Mouse (Mus musculus) brown adipose tissue, adult 24 weeks (tissue): ENCODE data around the gene Edar. TPM values are rescaled to one million over a fixed set of nuclear protein-coding genes. Genes with fewer than 3 reads are reported as not detected.
A peak's percentile ranks its signal among the peaks of the same experiment; 100 is the strongest.

ENCODE experiments used
- H3K27ac ChIP-seq: fragments of 200-500 bp; replicated peaks from 2 replicates; pipeline ENCODE4 v1.5.1; 2012; ENCODE audit warnings: low read depth, mild to moderate bottlenecking, low read length
- H3K4me1 ChIP-seq: fragments of 200-500 bp; 2 replicates; pipeline ENCODE4 v1.6.1; 2012; ENCODE audit warnings: low read length, mixed read lengths; ENCODE audit not compliant: control insufficient read depth, insufficient read depth, insufficient read length
- H3K4me3 ChIP-seq: fragments of 200-500 bp; 2 replicates; pipeline ENCODE4 v1.5.1; 2012; ENCODE audit warnings: low read depth, mild to moderate bottlenecking, low read length, moderate library complexity; ENCODE audit not compliant: insufficient read depth
- polyA plus RNA-seq: library from polyadenylated mRNA; stranded (reverse); fragments of >200 nt; gene quantifications from 2 replicates; pipeline ENCODE4 v1.2.4, GENCODE M21; 2012; ENCODE audit not compliant: missing spikeins, insufficient read depth, insufficient read length

Gene Edar
- polyA plus RNA-seq, 1 experiment, result not detected

DNA sequence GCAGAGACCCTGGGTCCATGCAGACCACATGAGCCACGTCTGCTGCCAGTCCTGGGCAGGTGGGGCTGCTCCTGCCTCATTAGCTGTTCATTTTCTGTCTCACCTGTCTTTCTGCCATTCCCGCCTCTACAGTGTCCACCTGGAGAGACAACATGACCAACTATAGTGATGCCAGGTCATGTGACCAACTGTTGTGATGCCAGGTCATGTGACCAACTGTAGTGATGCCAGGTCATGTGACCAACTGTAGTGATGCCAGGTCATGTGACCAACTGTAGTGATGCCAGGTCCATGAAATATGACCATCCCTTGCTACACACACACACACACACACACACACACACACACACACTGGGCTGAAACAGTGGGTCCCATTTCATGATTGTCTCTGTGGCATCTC is 41.9 kb downstream of the Edar start:
- Histone ChIP-seq H3K27ac (no peak overlapping the region), H3K4me1 (no peaks in the 10 kb centered on the region), H3K4me3 (no peak overlapping the region)

DNA sequence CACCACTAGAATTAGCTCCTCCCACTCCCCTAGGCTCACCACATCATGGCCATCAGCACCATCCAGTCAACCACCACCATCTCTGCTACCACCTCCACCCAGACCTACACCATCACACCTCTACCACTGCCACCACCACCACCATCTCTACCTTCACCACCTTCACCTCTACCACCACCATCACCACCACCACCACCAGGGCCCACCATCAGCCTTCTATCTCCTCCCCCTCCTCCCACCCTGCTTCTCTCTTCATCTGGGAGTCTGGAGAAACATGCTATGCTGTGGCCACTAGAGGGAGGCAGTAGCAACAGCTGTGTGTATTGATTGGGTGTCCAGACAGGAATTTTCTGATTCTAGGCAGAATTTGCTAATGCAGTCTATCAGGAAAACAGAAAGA is 47.9 kb downstream of the Edar start:
- H3K27ac ChIP-seq, result no peak overlapping the region
- no peaks in the 10 kb centered on the region for H3K4me1 ChIP-seq
- no peak overlapping the region for H3K4me3 ChIP-seq

DNA sequence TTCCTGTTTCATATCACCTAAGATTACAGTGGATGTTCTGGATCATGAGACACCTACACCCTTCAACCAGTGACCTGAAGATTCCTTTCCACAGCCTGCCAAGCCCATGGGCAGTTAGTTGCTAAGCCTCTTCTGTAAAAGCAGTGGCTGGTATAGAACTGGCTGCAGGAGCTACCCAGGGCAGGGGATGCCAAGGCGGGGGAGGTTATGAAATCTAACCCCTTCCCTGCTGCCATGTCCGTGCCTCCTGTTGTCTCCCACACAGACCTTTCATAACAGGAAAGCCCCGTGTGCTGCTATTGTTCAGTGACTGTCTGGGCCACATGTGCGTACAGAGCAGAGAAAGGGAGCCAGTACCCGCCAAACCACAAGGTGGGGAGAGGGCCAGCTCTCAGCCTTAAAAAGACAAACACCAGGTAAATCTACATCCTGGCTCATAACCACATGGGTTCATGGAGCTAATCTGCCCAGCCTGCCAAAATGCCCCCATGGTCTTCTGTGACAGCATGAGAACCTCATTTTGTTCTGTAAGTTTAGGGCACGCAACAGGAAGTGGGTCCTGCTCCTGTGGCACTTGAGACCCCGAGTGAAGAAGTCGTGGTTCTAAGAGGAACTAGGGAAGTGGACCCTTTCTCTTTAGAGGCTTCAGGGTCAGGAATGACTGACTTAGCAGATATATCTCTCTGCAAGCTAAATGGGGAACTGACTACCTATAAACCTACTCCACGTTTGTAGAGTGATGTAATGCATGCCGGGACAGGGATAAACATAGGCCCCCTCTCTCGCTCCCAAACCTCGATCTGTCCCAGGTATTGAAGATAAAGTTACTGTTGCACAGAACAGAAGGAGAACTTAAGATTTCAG is 50.4 kb downstream of the Edar start:
- no peak overlapping the region for H3K27ac ChIP-seq
- H3K4me1 ChIP-seq, result no peaks in the 10 kb centered on the region

GRCm38 (mm10) chr10:58619266-58619665 is 56.2 kb downstream of the Edar start:
- Histone ChIP-seq H3K4me1 (no peaks in the 10 kb centered on the region), H3K27ac (no peak overlapping the region), H3K4me3 (no peak overlapping the region)

More for the DNA sequence above, 50.4 kb downstream of the Edar start:
- H3K4me3 ChIP-seq, result no peak overlapping the region

GRCm38 (mm10) chr10:58618501-58619216 is 56.8 kb downstream of the Edar start:
- Histone ChIP-seq H3K27ac (no peak overlapping the region), H3K4me3 (no peak overlapping the region), H3K4me1 (no peaks in the 10 kb centered on the region)

DNA sequence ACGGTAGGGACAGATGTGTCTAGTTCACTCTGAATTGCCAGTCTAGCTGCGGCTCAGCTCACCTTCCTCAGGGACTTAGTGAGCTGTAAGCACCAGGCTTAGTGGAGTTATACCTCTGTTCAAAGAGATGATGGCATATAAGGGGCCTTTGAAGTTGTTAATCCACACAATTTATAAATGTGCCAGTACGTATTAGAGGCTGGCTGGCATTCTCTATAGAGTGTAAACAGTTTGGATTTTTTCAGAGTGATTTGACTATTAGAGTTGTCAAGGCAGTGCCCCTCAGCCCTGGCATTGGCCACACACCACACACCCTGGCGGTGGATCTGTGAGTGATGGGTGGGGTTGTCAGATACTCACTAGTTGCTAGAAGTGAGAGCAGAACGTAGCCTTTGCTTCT is 58.9 kb downstream of the Edar start:
- Histone ChIP-seq H3K4me1 (no peaks in the 10 kb centered on the region), H3K27ac (no peak overlapping the region), H3K4me3 (no peak overlapping the region)

GRCm38 (mm10) chr10:58614601-58615000 is 60.9 kb downstream of the Edar start:
- Histone ChIP-seq H3K4me1 (peaks cover 3% of the 10 kb centered on the region), H3K4me3 (no peak overlapping the region), H3K27ac (no peak overlapping the region)

DNA sequence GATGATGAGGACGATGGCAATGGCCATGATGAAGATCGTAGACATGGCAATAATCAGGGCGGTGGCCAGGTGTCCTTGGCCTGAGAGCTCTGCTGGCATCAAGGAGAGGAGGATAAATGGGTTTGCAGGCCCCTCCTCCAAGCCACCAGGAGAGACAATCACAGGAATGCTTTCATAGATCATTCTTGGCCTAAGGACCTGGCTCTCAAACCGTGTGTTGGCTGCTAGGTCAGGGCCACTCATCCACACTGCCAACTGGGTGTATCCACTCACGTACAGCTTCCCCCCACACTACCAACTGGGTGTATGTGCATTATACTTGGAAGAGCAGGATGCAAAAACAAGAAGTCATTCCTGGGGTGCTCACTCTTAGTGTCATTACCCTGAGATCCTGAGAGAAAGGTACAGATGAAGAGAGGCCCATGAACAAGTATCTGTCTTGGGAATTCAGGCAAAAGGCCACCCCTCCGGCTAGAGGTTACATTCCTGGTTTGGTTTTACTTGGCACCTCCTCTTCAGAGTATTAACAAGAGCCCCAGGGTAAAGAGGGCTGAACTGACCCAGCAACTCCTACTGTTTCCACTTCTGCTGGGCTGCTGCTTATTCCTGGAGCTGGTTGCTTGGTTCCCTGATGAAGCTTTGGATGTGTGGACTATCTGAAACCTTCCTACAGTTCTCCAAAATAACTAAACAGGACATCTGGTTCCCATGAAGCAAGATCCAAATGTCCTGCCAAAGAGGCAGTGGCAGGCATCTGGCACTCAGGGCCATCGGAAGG is 64.8 kb downstream of the Edar start:
- Histone ChIP-seq H3K27ac (peak overlapping the region; percentile 73), H3K4me3 (no peak overlapping the region), H3K4me1 (peaks cover 9% of the 10 kb centered on the region)

- H3K4me3 ChIP-seq, result no peak overlapping the region
- H3K27ac ChIP-seq, result no peak overlapping the region
- peaks cover 12% of the 10 kb centered on the region for H3K4me1 ChIP-seq
These were observed 66.6 kb downstream of the Edar start for GRCm38 (mm10) chr10:58608858-58609257.

- H3K4me1 ChIP-seq, result peaks cover 16% of the 10 kb centered on the region
- no peak overlapping the region for H3K27ac ChIP-seq
- no peak overlapping the region for H3K4me3 ChIP-seq
These were observed 69.1 kb downstream of the Edar start for GRCm38 (mm10) chr10:58606356-58606755.

DNA sequence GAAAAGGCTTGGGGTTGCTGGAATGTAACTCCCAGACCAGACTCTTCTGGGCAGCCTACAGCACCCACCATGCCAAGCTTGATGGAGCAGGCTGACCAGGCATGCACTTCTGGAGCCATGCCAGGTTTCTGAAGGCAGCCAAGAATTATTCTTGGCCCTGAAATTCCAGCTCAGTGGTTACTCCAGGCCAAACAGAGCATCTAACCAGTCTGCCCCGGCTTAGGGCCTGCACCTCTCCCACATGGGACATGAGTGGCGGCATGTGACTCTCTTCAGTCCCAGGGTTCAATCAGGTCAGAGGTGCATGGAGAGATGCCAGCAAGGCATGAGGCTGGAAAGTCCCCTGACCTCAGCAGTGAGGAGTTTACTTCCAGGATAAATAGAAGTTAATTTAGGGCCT is 70.7 kb downstream of the Edar start:
- H3K27ac ChIP-seq, result peak overlapping the region; percentile 67
- H3K4me1 ChIP-seq, result peaks cover 13% of the 10 kb centered on the region; the same call in 1 of the 2 replicates
- H3K4me3 ChIP-seq, result no peak overlapping the region

DNA sequence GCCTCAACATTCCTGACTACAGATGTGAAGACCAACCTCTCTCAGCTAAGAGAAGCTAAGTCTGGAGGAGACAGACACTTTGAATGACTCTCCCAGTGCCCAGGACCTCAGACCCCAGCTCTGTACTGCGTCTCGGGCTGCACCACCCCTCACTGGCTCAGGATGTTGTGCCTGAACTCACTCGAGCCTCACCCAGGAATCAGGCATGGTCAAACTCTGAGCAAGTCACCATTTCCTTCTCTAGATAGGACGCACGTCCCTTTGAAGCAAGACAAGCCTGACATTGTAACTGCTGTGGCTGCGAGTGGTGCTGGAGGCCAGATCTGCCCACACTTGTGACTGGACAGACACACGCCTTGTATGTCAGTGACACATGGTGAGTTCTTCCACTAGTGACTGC is 73.5 kb downstream of the Edar start:
- H3K4me1 ChIP-seq, result peaks cover 9% of the 10 kb centered on the region; the same call in 1 of the 2 replicates
- no peak overlapping the region for H3K4me3 ChIP-seq
- H3K27ac ChIP-seq, result no peak overlapping the region

GRCm38 (mm10) chr10:58601431-58601901 is 74.0 kb downstream of the Edar start:
- peaks cover 9% of the 10 kb centered on the region; the same call in 1 of the 2 replicates for H3K4me1 ChIP-seq
- no peak overlapping the region for H3K27ac ChIP-seq
- H3K4me3 ChIP-seq, result no peak overlapping the region

GRCm38 (mm10) chr10:58600983-58601382 is 74.5 kb downstream of the Edar start:
- H3K4me3 ChIP-seq, result no peak overlapping the region
- no peak overlapping the region for H3K27ac ChIP-seq
- H3K4me1 ChIP-seq, result peaks cover 7% of the 10 kb centered on the region

- Histone ChIP-seq H3K4me3 (no peak overlapping the region), H3K4me1 (peaks cover 6% of the 10 kb centered on the region), H3K27ac (no peak overlapping the region)
These were observed 75.3 kb downstream of the Edar start for GRCm38 (mm10) chr10:58600151-58600550.
